Mouse (Mus musculus) heart, adult 18-20 months (tissue): Measurements from ENCODE around the gene Sh3pxd2a. TPM values are rescaled to one million over a fixed set of nuclear protein-coding genes. Genes with fewer than 3 reads are reported as not detected.

Experiments used
- DNase-seq, 2 experiments: peaks; one replicate each; pipeline ENCODE4 v3.0.0; 2021 to 2022; ENCODE audit warnings: mixed read lengths in 1 of 2
- total RNA-seq, 2 experiments: library from RNA; stranded (reverse); gene quantifications; 2 replicates each; pipeline ENCODE4 v1.2.3; 2021

Sh3pxd2a gene
- total RNA-seq, 2 experiments from 2014 or later: 45.5 to 48.7 TPM

DNA sequence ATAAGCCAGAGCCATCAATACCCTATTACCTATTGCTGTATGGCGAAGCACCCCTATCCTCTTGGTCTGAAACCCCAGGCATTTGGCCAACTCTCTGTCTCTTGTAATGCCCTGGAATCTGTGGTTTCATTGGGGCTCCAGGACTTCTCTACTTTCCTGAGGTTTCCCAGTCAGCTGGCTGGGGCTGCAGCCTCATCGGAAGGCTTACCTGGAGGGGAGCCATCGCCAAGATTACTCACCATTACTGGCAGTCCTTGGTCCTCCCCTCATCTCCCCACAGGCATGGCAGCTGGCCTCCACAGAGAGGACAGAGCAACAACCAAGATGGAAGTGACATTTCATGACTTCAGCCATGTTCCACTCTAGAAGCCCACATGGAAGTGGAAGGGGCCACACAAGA lies 231.1 kb downstream of the Sh3pxd2a start:
- DNase-seq: no peak

DNA sequence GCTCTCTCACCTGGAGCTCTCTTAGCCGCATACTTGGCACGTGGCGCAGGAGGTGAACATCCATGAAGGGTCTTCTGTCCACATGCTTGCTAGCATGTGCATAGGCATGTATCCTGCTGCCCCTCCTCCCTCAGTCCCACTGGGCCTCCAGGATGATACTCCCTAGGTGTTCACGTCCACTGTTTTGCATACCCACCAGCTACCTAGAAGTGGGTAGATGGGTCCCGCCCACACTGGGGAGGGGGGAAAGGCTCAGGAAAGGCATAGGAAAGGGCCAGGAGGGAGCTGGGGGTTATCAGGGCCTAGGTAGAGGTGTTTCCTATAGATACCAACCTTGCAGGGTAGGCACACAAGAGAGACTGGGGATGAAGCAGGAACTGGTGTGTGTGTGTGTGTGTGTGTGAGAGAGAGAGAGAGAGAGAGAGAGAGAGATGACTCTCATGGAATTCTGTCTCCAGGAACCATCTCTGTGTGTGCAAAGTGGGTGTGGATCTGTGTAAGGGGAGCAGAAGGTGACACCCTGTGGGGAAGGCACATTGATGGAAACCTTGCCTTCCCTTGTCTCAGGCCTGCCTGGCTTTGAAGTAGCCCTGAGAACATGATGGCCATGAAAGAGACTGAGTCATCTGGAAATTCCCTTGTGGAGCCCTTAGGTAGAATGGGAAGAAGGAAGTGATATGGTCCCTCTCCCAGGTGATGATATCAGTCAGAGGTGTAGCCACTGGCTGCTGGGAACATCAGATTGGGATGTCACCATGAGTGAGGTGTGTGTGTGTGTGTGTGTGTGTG lies 231.9 kb downstream of the Sh3pxd2a start:
- DNase-seq: no peak

DNA sequence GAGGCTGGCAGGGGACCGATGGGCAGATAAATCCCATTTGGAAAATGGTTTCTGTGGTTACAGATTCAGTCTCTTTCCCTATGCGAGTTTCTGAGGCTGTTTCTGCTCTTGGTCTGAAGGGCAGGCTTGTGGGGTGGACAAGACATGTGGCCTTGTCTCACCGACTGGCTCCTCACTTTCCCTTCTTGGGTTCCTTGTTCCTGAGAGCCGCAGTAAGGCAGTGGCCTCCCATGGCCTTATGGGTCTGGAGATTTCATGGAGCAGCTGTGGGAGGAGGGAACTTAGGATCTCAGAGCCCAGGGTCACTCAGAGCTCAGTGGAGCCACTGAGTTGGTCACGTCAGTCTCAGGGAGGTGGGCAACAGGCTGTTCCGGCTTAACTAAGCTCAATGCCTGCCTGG lies 232.8 kb downstream of the Sh3pxd2a start:
- no peak for DNase-seq

DNA sequence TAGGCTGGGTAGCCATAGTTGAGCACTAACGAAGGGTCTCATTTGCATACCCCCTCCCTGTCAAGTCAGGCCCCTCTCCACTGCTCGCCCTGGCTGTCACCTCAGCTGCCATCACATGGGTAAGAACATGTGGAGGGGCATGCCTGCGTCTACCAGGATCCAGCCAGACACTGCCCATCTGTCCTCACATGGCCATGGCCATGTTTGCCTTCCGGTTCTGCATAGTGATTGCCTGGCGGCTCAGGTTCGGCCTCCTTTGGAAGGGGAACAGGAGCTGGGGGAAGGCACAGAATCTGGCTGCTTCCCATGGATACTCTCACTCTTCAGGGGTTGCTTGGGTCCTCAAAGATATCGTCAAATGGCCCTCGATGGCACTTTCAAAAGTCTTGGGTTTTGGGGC lies 233.5 kb downstream of the Sh3pxd2a start:
- no peak for DNase-seq

DNA sequence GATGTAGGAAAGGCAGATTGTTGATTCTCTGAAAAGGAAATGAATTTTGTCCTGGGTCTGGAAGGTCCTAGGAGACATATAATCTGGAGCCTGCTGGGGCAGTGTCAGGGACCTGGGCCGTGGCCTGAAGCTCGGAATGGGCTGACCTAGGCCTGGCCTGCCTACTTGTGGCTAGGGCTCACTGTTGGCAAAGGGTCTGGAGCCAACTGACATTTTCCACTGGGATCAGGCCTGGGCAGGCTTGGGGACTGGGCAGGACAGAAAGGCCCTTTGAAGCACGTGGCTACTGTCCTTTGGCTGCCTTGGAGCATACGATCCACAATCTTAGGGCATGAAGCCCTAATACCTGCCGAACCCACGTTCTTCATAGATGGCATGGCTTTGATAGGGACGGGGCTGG lies 234.1 kb downstream of the Sh3pxd2a start:
- no peak for DNase-seq

DNA sequence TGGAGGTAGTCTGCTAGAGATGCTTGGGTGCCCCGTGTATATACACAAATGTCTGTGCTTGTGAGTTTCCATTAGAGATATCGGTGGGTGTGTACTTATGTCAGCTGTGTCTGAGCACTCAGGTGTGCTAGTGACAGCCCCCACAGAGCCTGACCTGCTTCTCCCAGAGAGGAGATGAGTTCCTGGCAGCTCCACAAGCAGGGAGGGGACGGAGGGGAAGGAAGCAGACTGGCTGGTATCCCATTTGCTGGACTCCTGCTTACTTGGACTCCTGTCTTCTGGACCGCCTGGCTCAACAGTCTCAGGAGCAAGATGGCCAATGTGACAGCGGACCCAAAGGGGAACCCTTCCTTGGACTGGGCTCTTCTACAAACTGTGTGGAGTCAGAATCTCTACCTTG lies 234.7 kb downstream of the Sh3pxd2a start:
- no peak for DNase-seq

DNA sequence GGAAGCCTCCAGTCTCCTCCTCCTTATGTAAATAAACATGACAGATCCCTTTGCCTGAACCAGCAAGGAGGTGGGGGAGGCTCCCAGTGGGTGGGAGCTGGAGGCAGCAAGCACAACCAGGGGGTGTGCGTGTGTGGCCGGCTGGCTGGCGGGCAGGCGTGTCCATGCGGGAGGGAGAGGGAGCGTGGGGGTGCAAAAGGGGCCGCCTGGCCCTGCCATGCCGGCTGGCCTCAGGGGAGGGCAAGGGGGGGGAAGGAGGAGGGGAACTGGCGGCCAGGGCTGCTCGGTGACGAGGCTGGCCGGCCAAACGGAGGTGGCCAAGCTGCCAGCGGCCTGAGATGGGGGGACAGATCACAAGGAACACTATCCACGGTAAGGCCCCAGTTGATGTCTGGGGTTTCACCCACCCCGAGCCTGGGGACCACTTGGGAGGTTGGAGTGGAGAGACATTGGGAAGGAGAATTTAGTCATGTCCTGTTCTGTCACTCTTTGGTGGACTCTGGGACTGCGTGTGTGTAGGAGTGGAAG lies 235.4 kb downstream of the Sh3pxd2a start:
- peak; percentile 56 to 83 for DNase-seq

DNA sequence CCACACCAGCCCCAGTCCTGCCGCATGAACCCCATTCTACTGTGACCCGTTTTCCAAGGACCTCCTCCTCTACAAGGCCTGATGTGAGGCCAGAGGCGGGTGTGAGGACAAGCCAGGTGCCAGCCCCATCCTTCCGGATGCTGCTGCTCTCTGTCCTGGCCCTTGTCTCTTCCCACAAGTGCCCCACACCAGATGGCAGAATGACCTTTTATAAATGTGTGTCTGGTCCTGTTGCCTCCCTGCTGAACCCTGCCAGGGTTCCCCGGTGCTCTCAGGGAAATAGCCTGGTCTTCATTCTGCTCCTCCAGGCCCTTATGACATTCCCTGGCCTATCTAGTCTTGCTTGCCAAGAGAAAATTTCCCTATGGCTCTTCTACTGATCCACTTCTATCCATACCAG lies 238.4 kb downstream of the Sh3pxd2a start:
- DNase-seq: no peak

DNA sequence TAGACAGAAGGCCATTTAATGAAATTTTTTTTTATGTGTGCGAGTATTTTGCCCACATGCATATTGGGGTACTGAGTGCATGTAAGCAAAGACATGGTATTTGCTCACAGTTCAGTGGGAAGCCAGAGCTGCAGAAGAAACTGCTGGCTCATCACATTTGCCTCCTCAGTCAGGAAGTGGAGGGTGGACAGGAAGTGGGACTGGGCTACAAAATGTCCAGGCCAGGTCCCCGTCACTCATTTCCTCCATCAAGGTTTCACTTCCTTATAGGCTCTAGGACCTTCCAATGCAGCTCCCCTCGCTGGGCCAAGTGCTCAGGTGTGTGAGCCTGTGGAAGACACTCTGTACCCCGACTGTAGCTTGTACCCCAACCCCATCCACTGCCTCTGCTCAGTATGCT lies 239.5 kb downstream of the Sh3pxd2a start:
- peak; percentile 20 to 72 for DNase-seq

DNA sequence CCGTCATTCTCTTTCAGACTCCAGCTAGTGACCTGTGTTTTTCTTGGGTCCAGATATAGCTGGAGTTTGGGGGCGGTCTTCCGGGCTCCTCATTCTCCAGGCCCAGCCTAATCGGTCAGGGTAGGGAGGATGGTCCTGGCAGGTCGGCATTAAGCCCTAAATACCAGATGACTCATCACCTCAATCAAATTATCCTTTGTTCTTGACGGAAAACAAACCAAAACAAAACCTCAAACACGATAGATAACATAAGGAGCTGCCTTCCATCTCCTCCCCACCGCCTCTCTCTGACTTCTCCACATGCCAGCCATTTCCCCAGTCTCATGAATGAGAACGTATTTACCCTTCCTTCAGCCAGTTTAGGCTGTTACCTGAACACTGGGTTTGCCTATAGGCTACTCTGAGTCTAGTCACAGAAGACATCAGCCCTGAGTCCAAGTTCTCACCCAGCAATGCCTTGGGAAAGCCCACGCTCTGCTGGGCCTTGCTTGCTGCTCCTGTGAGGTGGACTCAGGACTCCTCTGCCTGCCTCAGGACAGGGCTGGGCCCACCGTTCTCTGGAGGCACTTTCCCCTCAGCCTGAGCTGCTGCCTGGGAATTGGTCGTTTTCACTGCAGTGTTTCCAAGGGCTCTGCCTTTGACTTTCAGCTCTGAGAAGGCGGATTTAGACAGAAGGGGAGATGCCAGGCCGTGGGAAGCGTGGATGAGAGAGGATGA lies 241.2 kb downstream of the Sh3pxd2a start:
- no peak for DNase-seq

DNA sequence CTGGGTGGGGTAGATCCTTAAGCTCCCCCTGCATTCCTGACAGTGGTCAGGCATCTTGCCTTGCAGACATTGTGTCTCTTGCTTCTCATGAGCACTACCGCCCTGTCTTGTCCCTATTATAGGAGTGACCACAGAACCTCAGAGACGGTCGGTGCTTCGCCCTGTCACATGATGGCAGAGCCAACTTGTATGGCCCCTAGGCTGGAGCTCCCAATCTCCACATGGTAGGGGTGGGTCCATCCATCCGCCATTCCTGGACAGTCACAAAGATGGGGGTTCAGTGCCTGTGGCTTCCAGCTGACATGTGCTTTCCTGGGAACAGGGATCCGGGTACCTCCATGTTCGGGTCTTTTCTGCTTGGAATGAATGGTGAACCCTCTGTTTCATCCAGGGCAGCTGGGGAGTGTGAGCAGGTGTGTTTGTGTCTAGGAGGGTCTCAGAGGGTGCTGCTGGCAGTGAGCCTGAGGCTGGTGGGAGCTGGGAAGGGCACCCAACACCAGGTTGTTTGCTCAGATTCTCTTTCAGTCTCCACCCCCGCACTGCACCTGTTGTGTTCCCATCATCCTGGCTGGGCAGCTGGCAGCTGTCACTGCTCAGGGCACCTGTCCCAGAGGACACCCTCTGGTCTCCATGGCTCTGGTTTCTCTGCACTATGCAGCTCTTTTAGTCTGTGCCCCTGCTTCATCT lies 241.9 kb downstream of the Sh3pxd2a start:
- no peak for DNase-seq

DNA sequence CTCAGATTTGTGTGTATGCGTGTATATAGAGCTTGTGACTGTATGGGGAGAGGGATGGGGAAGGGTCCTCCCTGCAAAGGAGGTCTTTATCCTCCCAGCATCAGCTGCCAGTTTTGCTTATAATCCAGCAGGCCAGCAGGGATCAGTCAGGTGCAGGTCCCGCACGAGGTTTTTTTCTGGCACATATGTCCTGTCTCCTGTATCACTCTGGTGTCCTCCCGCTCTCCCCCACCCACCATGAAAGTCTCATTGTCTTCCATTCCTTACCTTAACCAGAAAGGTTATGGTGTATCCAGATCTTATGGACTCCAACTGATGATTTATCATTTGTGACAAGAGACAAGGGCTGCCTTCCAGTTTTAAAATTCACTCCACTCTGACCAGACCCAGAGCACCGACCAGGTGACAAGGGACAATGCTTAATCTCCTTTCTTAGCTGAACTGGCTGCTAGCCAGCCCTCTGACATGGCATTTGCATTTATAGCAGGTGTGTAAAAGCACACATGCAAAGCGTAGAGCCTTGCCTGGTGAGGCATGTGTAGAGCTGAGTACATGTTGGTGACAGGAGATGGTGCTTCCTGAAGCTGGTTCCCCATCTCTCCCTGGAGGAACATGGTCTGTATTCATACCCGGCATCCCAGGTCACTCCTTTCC lies 242.6 kb downstream of the Sh3pxd2a start:
- DNase-seq: no peak

DNA sequence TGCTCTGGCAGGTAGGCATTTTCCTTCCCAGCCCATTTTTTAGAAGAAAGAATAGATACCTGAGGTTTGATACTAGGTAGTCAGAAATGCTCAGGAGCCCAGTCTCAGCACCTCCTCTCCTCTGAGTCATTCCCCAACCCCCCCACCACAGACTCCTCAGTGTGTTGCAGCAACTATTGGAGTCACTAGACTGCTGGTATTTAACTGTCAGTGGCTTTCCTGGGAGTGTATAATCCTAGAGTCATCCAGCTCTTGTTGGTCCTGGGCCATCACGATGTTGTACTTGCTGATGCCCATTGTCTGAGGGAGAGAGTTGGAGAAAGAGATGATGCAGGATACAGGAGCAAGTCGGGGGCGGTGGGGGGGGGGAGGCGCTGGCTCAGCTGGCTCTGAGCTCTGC lies 243.2 kb downstream of the Sh3pxd2a start:
- no peak for DNase-seq

DNA sequence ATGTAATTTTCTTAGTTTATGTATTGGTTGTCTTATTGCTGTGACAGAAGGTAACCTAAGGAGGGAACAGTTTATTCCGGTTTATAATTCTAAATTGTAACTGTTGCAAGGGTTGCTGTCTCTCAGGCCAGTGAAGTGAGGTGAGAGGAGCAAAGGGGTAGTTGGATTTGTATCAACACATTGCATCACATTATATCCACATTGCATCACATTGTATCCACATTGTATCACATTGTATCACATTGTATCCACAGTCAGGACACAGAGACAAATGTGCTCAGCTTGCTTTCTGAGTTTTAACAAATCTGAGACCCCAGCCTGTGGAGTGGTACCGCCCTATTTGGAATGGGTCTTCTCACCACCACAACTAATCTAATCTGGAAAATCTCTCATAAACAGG lies 244.0 kb downstream of the Sh3pxd2a start:
- no peak for DNase-seq

DNA sequence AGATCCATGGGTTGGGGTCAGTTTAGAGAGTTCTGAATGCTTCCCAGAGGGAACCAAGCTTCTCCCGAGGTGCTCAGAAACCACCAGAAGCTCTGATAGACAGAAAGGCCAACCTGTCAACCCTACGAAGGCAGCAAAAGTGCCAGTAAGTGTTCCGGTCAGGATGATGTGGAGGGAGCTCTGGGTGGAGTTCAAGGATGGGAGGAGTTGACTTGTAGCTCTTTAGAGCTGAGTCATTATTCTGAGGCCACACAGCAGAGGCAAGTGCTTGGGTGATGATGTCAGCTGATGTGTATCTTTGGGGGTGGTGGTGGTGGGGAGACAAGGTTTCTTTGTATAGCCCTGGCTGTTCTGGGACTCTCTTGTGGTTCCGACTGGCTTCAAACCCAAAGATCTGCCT lies 244.6 kb downstream of the Sh3pxd2a start:
- DNase-seq: no peak

DNA sequence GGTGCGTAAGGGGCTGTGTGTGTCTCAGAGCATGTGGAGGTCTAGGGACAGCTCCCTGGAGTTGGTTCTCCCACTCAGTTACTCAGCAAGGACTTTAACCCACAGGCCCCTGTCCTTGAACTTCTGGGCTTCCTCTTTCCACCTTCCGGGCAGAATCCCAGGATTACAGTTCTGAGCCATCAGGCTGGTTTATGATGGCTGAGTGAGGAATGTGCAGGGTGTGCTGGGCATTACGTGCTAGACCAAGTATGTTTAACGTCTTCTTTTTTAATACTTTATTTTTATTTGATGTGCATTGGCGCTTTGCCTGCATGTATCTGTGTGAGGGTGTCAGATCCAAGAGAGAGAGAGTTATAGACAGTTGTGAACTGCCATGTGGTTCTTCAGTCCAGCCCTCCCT lies 247.4 kb downstream of the Sh3pxd2a start:
- no peak for DNase-seq

DNA sequence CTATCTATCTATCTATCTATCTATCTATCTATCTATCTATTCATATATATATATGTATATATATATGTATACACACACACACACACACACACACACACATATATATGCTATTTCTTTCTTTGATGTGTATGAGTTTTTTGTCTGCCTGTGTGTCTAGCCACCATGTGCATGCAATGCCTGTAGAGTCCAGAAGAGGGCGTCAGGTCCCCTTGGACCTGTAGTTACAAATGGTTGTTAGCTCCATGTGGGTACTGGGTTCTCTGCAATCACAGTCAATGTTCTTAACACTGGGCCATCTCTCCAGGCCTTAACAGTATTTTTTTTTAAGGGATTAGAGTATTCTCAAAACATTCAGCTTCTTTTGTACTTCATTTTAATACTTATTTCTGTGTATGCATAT lies 250.7 kb downstream of the Sh3pxd2a start:
- DNase-seq: no peak

DNA sequence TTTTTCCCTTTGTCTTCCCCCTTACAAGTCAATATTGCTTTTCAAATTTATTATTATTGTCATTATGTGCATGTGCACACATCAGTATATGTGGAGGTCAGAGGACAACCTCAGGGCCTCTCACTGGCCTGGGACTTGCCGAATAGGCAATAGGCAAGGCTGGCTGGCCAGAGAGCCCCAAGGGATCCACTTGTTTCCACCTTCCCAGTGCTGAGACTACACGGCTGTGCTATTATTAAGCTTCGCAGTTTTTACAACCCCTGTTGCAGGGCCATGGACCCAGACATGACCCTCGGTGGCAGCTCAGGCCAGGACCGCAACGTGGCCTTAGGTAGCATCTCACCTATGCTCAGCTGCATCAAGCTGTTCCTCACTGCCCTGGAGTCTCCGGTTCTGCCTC lies 251.8 kb downstream of the Sh3pxd2a start:
- DNase-seq: no peak

DNA sequence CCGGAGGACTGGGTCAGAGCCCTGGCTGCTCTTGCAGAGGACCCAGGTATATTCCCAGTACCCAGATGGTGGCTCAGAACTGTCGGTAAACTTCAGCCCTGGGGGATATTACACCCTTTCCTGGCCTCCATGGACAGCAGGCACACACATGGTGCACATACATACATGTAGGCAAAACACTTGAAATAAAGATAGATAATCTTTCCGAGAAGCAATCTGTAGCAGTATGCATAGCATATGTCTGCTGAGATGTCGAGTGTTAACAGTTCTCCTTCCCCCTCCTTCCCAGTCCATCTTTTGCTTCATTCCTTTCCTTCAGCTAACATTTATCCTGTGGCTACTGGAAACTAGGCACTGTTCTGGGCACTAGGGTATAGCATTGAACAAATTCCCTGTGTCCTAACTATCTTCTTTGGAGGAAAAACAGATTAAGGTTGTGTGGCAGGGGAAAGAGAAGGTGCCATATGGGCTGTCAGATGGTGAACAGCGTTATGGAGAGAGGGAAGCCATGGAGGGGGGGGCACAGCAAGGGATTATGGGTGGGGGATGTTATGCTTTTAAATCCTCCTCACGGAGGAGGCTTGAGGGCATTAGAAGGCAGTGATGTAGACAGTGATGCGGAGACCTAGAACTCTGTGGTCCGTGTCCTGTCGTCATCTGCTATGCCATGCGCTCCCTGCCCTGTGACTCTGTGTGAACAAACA lies 252.4 kb downstream of the Sh3pxd2a start:
- no peak for DNase-seq

DNA sequence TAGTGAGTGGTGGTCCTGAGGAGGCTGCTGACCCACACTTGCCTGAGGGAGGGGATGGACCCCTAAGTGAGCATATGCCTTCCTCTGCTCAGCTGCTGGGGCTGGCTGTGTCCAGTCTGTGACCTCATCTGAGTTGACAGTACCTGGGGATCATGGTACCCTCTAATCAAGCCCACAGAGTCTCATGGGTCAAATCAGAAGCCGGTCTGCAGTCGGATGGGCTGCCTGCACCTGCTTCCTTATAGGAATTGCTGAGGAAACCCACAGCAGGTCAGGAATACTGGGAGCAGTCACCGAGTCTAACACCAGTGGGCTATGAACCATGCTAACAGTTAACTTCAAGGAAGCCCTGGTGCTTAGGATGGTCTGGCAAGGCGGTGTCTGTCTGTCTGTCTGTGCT lies 253.8 kb downstream of the Sh3pxd2a start:
- DNase-seq: no peak
